Mouse (Mus musculus): Measurements from ENCODE around the gene Whrn.

- TF ChIP-seq CHD2 (IDR thresholded peaks at IDR 0.05; ENCODE audit: low read depth, low read length) (no peak), ZNF384 (IDR thresholded peaks at IDR 0.05; ENCODE audit: low read depth, low read length) (no peak)
These were observed 39.2 kb downstream of the Whrn start for GRCm38 (mm10) chr4:63456547-63456946.

Measured in ES-E14 (cell line).